Mouse (Mus musculus) bone marrow macrophage, adult 2 months (primary cell): ENCODE measurements at regions not wholly inside any gene's neighbourhood (a gene's known extent, or its start where the extent isn't known, plus 50 kb on each side); places are given as distances from the start of the nearest gene placed in this dataset.

ENCODE experiments used
- H3K27ac ChIP-seq: 2 replicates; pipeline ENCODE4 v1.5.1; 2012; ENCODE audit warnings: low read depth, low read length; ENCODE audit not compliant: insufficient read depth
- H3K4me1 ChIP-seq: 2 replicates; pipeline ENCODE4 v1.6.1; 2012; ENCODE audit warnings: low read length; ENCODE audit not compliant: control insufficient read depth, insufficient read depth
- H3K4me3 ChIP-seq: 2 replicates; pipeline ENCODE4 v1.5.1; 2012; ENCODE audit warnings: mild to moderate bottlenecking, low read length, moderate library complexity; ENCODE audit not compliant: insufficient read depth
- CTCF ChIP-seq: IDR thresholded peaks from 2 replicates; pipeline ENCODE4 v1.5.1; 2012; ENCODE audit warnings: low read depth, mild to moderate bottlenecking, low read length, moderate library complexity
- POLR2A ChIP-seq: IDR thresholded peaks from 2 replicates; pipeline ENCODE4 v1.6.1; 2012; ENCODE audit warnings: mild to moderate bottlenecking, low read depth, low read length, borderline replicate concordance

DNA sequence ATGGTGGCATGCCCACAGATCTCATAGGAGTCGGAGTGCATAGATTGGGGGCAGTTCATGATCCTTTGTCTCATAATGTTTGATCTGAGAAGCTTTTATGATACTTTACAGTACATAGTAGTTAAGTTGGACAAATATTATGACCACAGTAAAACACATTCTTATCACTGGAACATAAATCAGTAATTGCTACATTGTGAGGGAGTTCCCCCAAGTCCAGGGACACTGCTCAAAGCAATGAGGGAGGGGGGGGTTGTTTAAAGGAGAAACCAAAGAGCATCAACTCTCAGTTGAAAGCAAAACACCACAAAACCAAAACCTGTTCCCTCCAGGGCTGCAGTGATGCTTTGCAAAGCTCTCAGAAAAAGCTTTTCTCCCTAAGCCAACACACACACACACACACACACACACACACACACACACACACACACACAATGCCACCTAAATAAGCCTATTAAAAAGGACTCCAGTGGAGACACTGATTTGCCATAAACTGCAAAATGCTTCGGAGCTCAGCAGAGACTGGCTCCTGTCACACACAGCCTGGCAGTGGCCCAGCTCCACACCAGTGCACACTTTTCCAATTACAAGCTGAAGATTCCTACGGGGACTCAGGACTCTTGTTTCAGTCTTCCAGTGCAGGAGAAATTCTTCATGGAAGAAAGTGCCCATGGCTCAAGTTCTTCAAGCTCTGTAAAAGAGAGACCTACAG is 167.1 kb upstream of the Hnrnpa3 start:
- Histone ChIP-seq H3K4me1 (no peaks in the 10 kb centered on the region), H3K27ac (no peak overlapping the region), H3K4me3 (no peak overlapping the region)
- TF ChIP-seq POLR2A = no peak
- TF ChIP-seq CTCF = no peak

- Histone ChIP-seq H3K4me1 (no peaks in the 10 kb centered on the region), H3K27ac (no peak overlapping the region), H3K4me3 (no peak overlapping the region)
- TF ChIP-seq CTCF = no peak
- no peak for TF ChIP-seq POLR2A
Observed at GRCm38 (mm10) chr2:75492501-75492898, 166.6 kb upstream of the Hnrnpa3 start.

- no peak overlapping the region for H3K27ac ChIP-seq
- no peaks in the 10 kb centered on the region for H3K4me1 ChIP-seq
- TF ChIP-seq CTCF (no peak), POLR2A (no peak)
- H3K4me3 ChIP-seq = no peak overlapping the region
Observed at GRCm38 (mm10) chr2:75496606-75497240, 162.3 kb upstream of the Hnrnpa3 start.

GRCm38 (mm10) chr2:75510223-75510622 is 148.8 kb upstream of the Hnrnpa3 start:
- TF ChIP-seq POLR2A (no peak), CTCF (no peak)
- Histone ChIP-seq H3K27ac (no peak overlapping the region), H3K4me1 (no peaks in the 10 kb centered on the region), H3K4me3 (no peak overlapping the region)

- Histone ChIP-seq H3K4me3 (no peak overlapping the region), H3K27ac (no peak overlapping the region), H3K4me1 (no peaks in the 10 kb centered on the region)
- no peak for TF ChIP-seq POLR2A
- TF ChIP-seq CTCF = no peak
Observed at GRCm38 (mm10) chr2:75512422-75513170, 146.5 kb upstream of the Hnrnpa3 start.

- no peaks in the 10 kb centered on the region for H3K4me1 ChIP-seq
- TF ChIP-seq POLR2A = no peak
- no peak for TF ChIP-seq CTCF
- no peak overlapping the region for H3K4me3 ChIP-seq
- no peak overlapping the region for H3K27ac ChIP-seq
Observed at GRCm38 (mm10) chr2:75514171-75514570, 144.9 kb upstream of the Hnrnpa3 start.

- H3K4me3 ChIP-seq = no peak overlapping the region
- TF ChIP-seq CTCF (no peak), POLR2A (no peak)
- H3K4me1 ChIP-seq = no peaks in the 10 kb centered on the region
- H3K27ac ChIP-seq = no peak overlapping the region
Observed at GRCm38 (mm10) chr2:75516223-75516622, 142.8 kb upstream of the Hnrnpa3 start.

DNA sequence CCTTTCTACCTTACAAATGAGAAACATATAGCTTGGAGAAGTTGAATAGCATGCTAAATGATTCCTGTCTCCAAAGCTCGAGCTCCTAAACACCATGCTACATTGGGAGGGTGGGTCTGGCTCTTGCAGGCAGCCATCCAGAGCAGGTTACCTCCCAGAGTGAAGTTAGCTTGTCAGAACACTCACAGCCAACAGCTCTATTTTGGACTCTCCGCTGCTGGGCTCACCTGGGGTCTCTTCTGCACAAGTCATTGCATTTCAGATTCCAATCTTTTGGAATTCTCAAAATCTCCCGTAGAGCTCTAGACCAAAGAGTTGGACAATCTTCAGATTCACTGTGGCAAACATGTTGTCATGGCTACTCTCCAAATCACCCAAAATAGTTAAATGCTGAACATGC is 142.0 kb upstream of the Hnrnpa3 start:
- no peak overlapping the region for H3K4me3 ChIP-seq
- TF ChIP-seq CTCF (no peak), POLR2A (no peak)

GRCm38 (mm10) chr2:75518607-75519006 is 140.5 kb upstream of the Hnrnpa3 start:
- H3K4me1 ChIP-seq = no peaks in the 10 kb centered on the region
- H3K27ac ChIP-seq = no peak overlapping the region
- no peak for TF ChIP-seq POLR2A
- H3K4me3 ChIP-seq = no peak overlapping the region

More for the DNA sequence above, 142.0 kb upstream of the Hnrnpa3 start:
- Histone ChIP-seq H3K4me1 (no peaks in the 10 kb centered on the region), H3K27ac (no peak overlapping the region)

DNA sequence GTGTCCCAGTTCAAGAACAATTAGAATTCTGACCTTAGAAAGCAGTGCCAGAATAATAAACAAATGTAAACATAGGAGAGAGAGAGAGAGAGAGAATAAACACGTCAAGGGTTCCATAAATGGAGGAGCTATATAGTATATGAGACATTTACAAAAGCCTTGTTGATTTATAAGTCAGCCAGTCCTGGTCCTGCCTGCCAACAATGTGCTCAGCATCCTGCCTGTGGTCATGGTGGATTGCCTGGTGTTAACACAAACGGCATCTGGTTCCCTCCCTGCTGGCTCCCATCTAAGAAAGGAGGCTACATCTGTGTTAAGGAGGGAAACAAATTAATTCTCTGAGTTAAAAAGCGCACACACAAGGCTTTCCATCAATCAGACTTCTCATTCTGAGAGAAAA is 133.5 kb upstream of the Hnrnpa3 start:
- TF ChIP-seq POLR2A = no peak
- TF ChIP-seq CTCF = no peak
- H3K4me3 ChIP-seq = no peak overlapping the region
- no peak overlapping the region for H3K27ac ChIP-seq
- no peaks in the 10 kb centered on the region for H3K4me1 ChIP-seq

- no peak overlapping the region for H3K27ac ChIP-seq
- no peaks in the 10 kb centered on the region for H3K4me1 ChIP-seq
- TF ChIP-seq CTCF (no peak), POLR2A (no peak)
- no peak overlapping the region for H3K4me3 ChIP-seq
Observed at GRCm38 (mm10) chr2:75528706-75529105, 130.4 kb upstream of the Hnrnpa3 start.
